Mouse (Mus musculus): ENCODE measurements around the gene Ubqln2. TPM values are rescaled to one million over a fixed set of nuclear protein-coding genes. Genes with fewer than 3 reads are reported as not detected.

The Ubqln2 gene
- polyA plus RNA-seq (2015; fragmentation: Nextera tagmentation; extraction: Ambion mirVana), result 55.0 and 55.1 TPM in 2 replicates

GRCm38 (mm10) chrX:153497688-153498516 lies at the start of gene Ubqln2:
Gene Ubqln2, plus strand, starts transcription at chrX:153498227.

Other genes starting within 250 kb of the Ubqln2 start
- not detected in 2 replicates for gene Cypt3, start 60.4 kb downstream of the Ubqln2 start, polyA plus RNA-seq (2015; fragmentation: Nextera tagmentation; extraction: Ambion mirVana)
- 3.1 TPM in 2 replicates for gene Kctd12b, start 198.2 kb downstream of the Ubqln2 start, polyA plus RNA-seq (2015; fragmentation: Nextera tagmentation; extraction: Ambion mirVana)
- gene Nbdy, start 225.4 kb downstream of the Ubqln2 start, polyA plus RNA-seq (2015; fragmentation: Nextera tagmentation; extraction: Ambion mirVana), result 199 and 211 TPM in 2 replicates